Mouse (Mus musculus): Measurements from ENCODE around the gene Polr2l. TPM values are rescaled to one million over a fixed set of nuclear protein-coding genes. Genes with fewer than 3 reads are reported as not detected.

Gene Polr2l
- polyA plus RNA-seq, 1 experiment from 2014 or later: 73.8 TPM

GRCm38 (mm10) chr7:141464603-141465201 lies 10.2 kb downstream of the Polr2l start:
- Histone ChIP-seq H3K4me3 (peak overlapping the region; percentile 17), H3K4me1 (peaks cover 49% of the 10 kb centered on the region), H3K4me2 (replicated peaks) (peak overlapping the region; percentile 25), H3K9ac (replicated peaks) (no peak overlapping the region), H3K27ac (replicated peaks) (no peak overlapping the region), H3K36me3 (peaks cover 7% of the 10 kb centered on the region; the same call in 1 of the 2 replicates), H3K9me3 (no peaks in the 10 kb centered on the region), H3K27me3 (peaks cover 75% of the 10 kb centered on the region)
- WGBS: 4% methylated on average over 33 of the region's 38 CpGs
- no peak for ATAC-seq (ENCODE audit: low FRiP score, low read depth)

- Histone ChIP-seq H3K9ac (replicated peaks) (no peak overlapping the region), H3K9me3 (no peaks in the 10 kb centered on the region), H3K4me2 (replicated peaks) (no peak overlapping the region), H3K4me3 (peak overlapping the region; percentile 17), H3K27me3 (peaks cover 82% of the 10 kb centered on the region), H3K4me1 (peaks cover 42% of the 10 kb centered on the region), H3K27ac (replicated peaks) (no peak overlapping the region), H3K36me3 (0 out of 2 replicates have a peak, but pooled peaks cover 11% of the 10 kb centered on the region)
- ATAC-seq (ENCODE audit: low FRiP score, low read depth): no peak
- WGBS: 22% methylated on average over 12 of the region's 12 CpGs
Observed at GRCm38 (mm10) chr7:141463824-141464602, 10.9 kb downstream of the Polr2l start.

DNA sequence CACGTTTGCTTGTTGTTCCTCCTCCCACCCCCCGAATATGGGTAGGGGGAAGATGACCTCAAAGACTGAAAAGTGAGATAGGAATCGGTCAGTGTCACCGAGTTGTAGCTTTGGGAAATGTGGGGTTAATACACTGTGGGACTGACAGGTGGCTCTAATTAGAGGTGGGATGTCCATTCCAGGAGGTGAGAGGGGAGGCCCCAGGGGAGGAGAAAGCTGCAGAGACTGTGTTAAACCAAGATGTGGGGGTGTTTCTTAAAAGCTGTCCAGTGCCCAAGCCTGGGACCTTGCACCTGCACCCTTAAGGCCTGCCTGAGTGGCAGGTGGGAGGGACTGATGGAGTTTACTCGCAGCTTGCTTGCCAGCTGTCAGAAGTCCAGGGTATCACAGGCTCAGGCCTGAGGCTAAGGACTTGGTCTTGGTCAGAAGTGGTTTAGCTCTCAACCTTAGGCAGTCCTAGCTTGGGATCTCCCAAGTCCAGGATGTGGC lies 12.6 kb downstream of the Polr2l start:
- peaks cover 15% of the 10 kb centered on the region; the same call in 1 of the 2 replicates for H3K36me3 ChIP-seq
- H3K9ac ChIP-seq (replicated peaks): no peak overlapping the region
- no peaks in the 10 kb centered on the region for H3K9me3 ChIP-seq
- no peak overlapping the region for H3K27ac ChIP-seq (replicated peaks)
- peak overlapping the region; percentile 54 for H3K4me2 ChIP-seq (replicated peaks)
- WGBS: 19% methylated on average over 5 of the region's 5 CpGs
- H3K27me3 ChIP-seq: peaks cover 87% of the 10 kb centered on the region
- ATAC-seq (ENCODE audit: low FRiP score, low read depth): no peak
- H3K4me1 ChIP-seq: peaks cover 27% of the 10 kb centered on the region
- H3K4me3 ChIP-seq: peak overlapping the region; percentile 40; the same call in 1 of the 2 replicates

GRCm38 (mm10) chr7:141461521-141462332 lies 13.2 kb downstream of the Polr2l start:
- Histone ChIP-seq H3K4me1 (peaks cover 21% of the 10 kb centered on the region), H3K36me3 (peaks cover 15% of the 10 kb centered on the region; the same call in 1 of the 2 replicates), H3K27ac (replicated peaks) (no peak overlapping the region), H3K27me3 (peaks cover 89% of the 10 kb centered on the region), H3K4me2 (replicated peaks) (peak overlapping the region; percentile 54), H3K4me3 (peak overlapping the region; percentile 40), H3K9me3 (no peaks in the 10 kb centered on the region), H3K9ac (replicated peaks) (peak overlapping the region; percentile 49; the same call in 1 of the 2 replicates)
- no peak for ATAC-seq (ENCODE audit: low FRiP score, low read depth)
- WGBS: 2% methylated on average over 55 of the region's 59 CpGs

- Histone ChIP-seq H3K9ac (replicated peaks) (peak within 1 kb of the TSS; percentile 49; the same call in 1 of the 2 replicates), H3K4me2 (replicated peaks) (peak within 1 kb of the TSS; percentile 54), H3K4me1 (peaks cover 27% of the 10 kb centered on the region), H3K36me3 (peaks cover 15% of the 10 kb centered on the region; the same call in 1 of the 2 replicates), H3K9me3 (no peaks in the 10 kb centered on the region), H3K27ac (replicated peaks) (no peak within 1 kb of the TSS), H3K27me3 (peaks cover 86% of the 10 kb centered on the region), H3K4me3 (peak within 1 kb of the TSS; percentile 40)
- no peak for ATAC-seq (ENCODE audit: low FRiP score, low read depth)
- WGBS: 71% methylated on average over 15 of the region's 15 CpGs
Observed at GRCm38 (mm10) chr7:141460391-141461113, 14.4 kb downstream of the Polr2l start, which contains the start of gene Cracr2b. TSS of gene Cracr2b (plus strand) at chr7:141461094.

DNA sequence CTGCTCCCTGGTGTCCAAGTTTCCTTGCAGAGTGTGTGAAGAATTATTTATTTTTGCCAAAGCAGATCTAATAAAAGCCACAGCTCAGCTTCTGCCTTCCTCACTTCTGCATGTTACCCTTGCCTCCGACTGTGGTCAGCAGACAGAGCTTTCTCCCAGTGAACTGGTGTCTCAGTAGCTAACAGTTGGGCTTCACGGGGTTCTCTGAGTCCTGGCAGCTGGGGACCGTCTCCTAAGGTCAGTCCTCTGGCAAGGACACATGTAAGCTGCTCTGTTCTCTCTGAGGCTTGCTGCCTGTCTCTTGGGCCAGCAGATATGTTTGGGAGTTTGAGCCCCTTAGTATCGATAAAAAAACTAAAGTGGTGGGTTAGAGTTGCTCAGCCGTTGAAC lies 14.9 kb downstream of the Polr2l start:
- Histone ChIP-seq H3K27me3 (peaks cover 80% of the 10 kb centered on the region), H3K27ac (replicated peaks) (no peak overlapping the region), H3K4me3 (no peak overlapping the region), H3K4me2 (replicated peaks) (no peak overlapping the region), H3K9ac (replicated peaks) (no peak overlapping the region), H3K9me3 (no peaks in the 10 kb centered on the region), H3K36me3 (peaks cover 15% of the 10 kb centered on the region; the same call in 1 of the 2 replicates), H3K4me1 (peaks cover 27% of the 10 kb centered on the region)
- 75% methylated on average over 5 of the region's 5 CpGs for WGBS
- ATAC-seq (ENCODE audit: low FRiP score, low read depth): no peak

GRCm38 (mm10) chr7:141459301-141459711 lies 15.6 kb downstream of the Polr2l start:
- no peak overlapping the region for H3K4me2 ChIP-seq (replicated peaks)
- 95% methylated on average over 17 of the region's 17 CpGs for WGBS
- H3K36me3 ChIP-seq: peaks cover 15% of the 10 kb centered on the region; the same call in 1 of the 2 replicates
- no peak for ATAC-seq (ENCODE audit: low FRiP score, low read depth)
- no peak overlapping the region for H3K4me3 ChIP-seq
- H3K27ac ChIP-seq (replicated peaks): no peak overlapping the region
- peaks cover 73% of the 10 kb centered on the region for H3K27me3 ChIP-seq
- H3K4me1 ChIP-seq: peaks cover 25% of the 10 kb centered on the region
- H3K9me3 ChIP-seq: no peaks in the 10 kb centered on the region
- H3K9ac ChIP-seq (replicated peaks): no peak overlapping the region

DNA sequence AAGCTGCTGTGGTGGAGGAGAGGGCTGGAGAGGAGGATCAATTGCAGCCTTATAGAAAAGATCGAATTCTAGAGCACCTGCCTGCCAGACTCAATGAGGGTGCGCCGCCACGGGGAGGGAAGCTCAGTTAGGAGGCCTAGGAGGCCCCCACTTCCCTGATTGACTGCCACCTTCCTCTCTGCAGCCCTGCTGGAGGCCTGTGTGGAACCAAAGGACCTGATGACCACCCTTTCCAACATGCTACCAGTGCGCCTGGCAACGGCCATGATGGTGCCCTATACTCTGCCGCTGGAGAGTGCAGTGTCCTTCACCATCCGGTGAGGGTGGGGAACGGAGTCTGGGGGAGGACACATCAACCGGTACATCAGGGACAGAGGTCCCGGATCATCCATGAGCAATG lies 16.3 kb downstream of the Polr2l start:
- WGBS: 92% methylated on average over 11 of the region's 11 CpGs
- no peak overlapping the region for H3K4me2 ChIP-seq (replicated peaks)
- H3K36me3 ChIP-seq: peaks cover 15% of the 10 kb centered on the region; the same call in 1 of the 2 replicates
- H3K27ac ChIP-seq (replicated peaks): no peak overlapping the region
- H3K4me3 ChIP-seq: no peak overlapping the region
- ATAC-seq (ENCODE audit: low FRiP score, low read depth): no peak
- H3K9me3 ChIP-seq: no peaks in the 10 kb centered on the region
- peaks cover 24% of the 10 kb centered on the region for H3K4me1 ChIP-seq
- H3K27me3 ChIP-seq: peaks cover 67% of the 10 kb centered on the region
- no peak overlapping the region for H3K9ac ChIP-seq (replicated peaks)

DNA sequence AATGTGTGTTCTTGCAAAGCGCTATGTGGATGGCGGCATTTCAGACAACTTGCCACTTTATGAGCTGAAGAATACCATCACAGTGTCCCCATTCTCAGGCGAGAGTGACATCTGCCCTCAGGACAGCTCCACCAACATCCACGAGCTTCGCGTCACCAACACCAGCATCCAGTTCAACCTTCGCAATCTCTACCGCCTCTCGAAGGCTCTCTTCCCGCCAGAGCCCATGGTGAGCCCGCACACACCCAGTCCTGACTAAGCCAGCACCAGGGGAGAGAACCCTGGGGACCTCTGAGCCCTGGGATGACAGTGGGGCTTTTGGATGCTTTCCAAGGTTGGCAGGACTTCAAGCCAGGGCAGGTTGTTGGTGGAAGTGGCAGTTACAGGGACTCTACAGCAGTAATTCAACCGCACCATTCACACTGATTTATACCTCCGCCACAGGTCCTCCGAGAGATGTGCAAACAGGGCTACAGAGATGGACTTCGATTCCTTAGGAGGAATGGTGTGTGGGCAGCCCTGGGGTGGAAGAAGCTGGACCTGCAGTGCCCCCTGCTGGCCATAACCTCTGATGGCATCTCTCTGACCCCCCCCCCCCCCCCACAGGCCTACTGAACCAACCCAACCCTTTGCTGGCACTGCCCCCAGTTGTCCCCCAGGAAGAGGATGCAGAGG lies 16.8 kb downstream of the Polr2l start:
- Histone ChIP-seq H3K4me1 (peaks cover 24% of the 10 kb centered on the region), H3K27ac (replicated peaks) (no peak overlapping the region), H3K36me3 (peaks cover 15% of the 10 kb centered on the region; the same call in 1 of the 2 replicates), H3K9ac (replicated peaks) (no peak overlapping the region), H3K4me2 (replicated peaks) (no peak overlapping the region), H3K27me3 (peaks cover 62% of the 10 kb centered on the region), H3K9me3 (no peaks in the 10 kb centered on the region), H3K4me3 (no peak overlapping the region)
- no peak for ATAC-seq (ENCODE audit: low FRiP score, low read depth)
- 75% methylated on average over 15 of the region's 15 CpGs for WGBS

- no peak for ATAC-seq (ENCODE audit: low FRiP score, low read depth)
- peaks cover 53% of the 10 kb centered on the region for H3K27me3 ChIP-seq
- 93% methylated on average over 14 of the region's 14 CpGs for whole genome bisulfite sequencing
Observed at GRCm38 (mm10) chr7:141457236-141457635, 17.7 kb downstream of the Polr2l start.

More at GRCm38 (mm10) chr7:141457236-141457635, 17.7 kb downstream of the Polr2l start:
- no peaks in the 10 kb centered on the region for H3K9me3 ChIP-seq
- H3K27ac ChIP-seq (replicated peaks): no peak overlapping the region
- H3K9ac ChIP-seq (replicated peaks): no peak overlapping the region
- H3K4me1 ChIP-seq: peaks cover 21% of the 10 kb centered on the region
- no peak overlapping the region for H3K4me2 ChIP-seq (replicated peaks)
- H3K36me3 ChIP-seq: peaks cover 17% of the 10 kb centered on the region
- no peak overlapping the region for H3K4me3 ChIP-seq

Measured in midbrain, embryonic 12.5 days (tissue).